Mouse (Mus musculus) forebrain, embryonic 14.5 days (tissue): ENCODE measurements at regions not wholly inside any gene's neighbourhood (a gene's known extent, or its start where the extent isn't known, plus 50 kb on each side); places are given as distances from the start of the nearest gene placed in this dataset.

Experiments used
- ATAC-seq: fragments of 200-750 bp; cut with Nextera tagmentation; 2 replicates; pipeline ENCODE4 v1.8.0; 2017; ENCODE audit warnings: mild to moderate bottlenecking, moderate library complexity
- DNase-seq: peaks from one replicate; pipeline ENCODE4 v3.0.0-alpha.2; 2015; ENCODE audit warnings: low spot score
- H3K27ac ChIP-seq: fragments of 300-500 bp; sonication (generic); 2 replicates; pipeline ENCODE4 v1.5.1; 2014; ENCODE audit warnings: low read depth, mild to moderate bottlenecking, control low read depth, low read length, moderate library complexity
- H3K27me3 ChIP-seq: fragments of 300-500 bp; sonication (generic); replicated peaks from 2 replicates; pipeline ENCODE4 v1.6.1; 2014; ENCODE audit warnings: low read length, control low read depth, mixed read lengths; ENCODE audit not compliant: control insufficient read depth, insufficient read depth
- H3K36me3 ChIP-seq: fragments of 300-500 bp; sonication (generic); 2 replicates; pipeline ENCODE4 v1.6.1; 2014; ENCODE audit warnings: low read length, control low read depth; ENCODE audit not compliant: control insufficient read depth, insufficient read depth
- H3K4me1 ChIP-seq: fragments of 300-500 bp; sonication (generic); 2 replicates; pipeline ENCODE4 v1.6.1; 2014; ENCODE audit warnings: antibody characterized with exemption, low read length, control low read depth; ENCODE audit not compliant: control insufficient read depth, insufficient read depth
- H3K4me2 ChIP-seq: fragments of 300-500 bp; sonication (generic); 2 replicates; pipeline ENCODE4 v1.6.1; 2014; ENCODE audit warnings: mild to moderate bottlenecking, control low read depth, low read length
- H3K4me3 ChIP-seq: fragments of 300-500 bp; sonication (generic); 2 replicates; pipeline ENCODE4 v1.5.1; 2014; ENCODE audit warnings: low read depth, low read length, control low read depth
- H3K9ac ChIP-seq: fragments of 300-500 bp; sonication (generic); 2 replicates; pipeline ENCODE4 v1.6.1; 2014; ENCODE audit warnings: mild to moderate bottlenecking, low read length, control low read depth, moderate library complexity
- H3K9me3 ChIP-seq: fragments of 300-500 bp; sonication (generic); replicated peaks from 2 replicates; pipeline ENCODE4 v1.6.1; 2016; ENCODE audit warnings: low read length, control low read depth, mixed read lengths; ENCODE audit not compliant: control insufficient read depth
- WGBS: fragments of 180-500 bp; shearing (Covaris S2); extraction: QIAGEN DNeasy Blood & Tissue Kit; methylation state at CpG from one replicate; pipeline ENCODE4 v1.1.7; 2014; 5-methylcytosine and 5-hydroxymethylcytosine counted together

DNA sequence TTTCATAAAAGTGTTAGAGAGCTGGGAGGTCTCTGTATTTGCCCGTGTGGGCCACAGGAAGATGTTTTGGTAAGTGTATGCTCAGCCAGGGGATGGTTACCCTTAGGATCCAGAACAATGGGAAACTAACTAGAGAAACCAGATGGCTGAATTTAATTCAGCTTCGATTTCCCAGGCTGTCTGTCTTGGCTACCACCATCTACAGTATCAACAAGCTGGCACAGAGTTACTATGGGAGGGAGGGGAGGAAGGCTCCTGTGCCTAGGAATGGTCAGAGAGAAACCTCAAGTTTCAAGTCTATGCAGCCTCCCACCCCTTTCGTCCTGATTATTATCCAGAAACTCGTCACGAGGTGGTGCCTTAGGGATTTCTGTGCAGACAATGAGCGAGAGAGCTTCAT, 55.6 kb upstream of the Abcd3 start:
- DNase-seq (peak; percentile 46), ATAC-seq (peak; percentile 67; the same call in 1 of the 2 replicates)
- no peaks in the 10 kb centered on the region for H3K27me3 ChIP-seq
- H3K4me2 ChIP-seq = no peak overlapping the region
- no peaks in the 10 kb centered on the region for H3K36me3 ChIP-seq
- H3K9me3 ChIP-seq = no peaks in the 10 kb centered on the region
- WGBS = 68% methylated on average over 6 of the region's 6 CpGs
- H3K27ac ChIP-seq = no peak overlapping the region
- no peak overlapping the region for H3K4me3 ChIP-seq
- no peak overlapping the region for H3K9ac ChIP-seq
- H3K4me1 ChIP-seq = 0 out of 2 replicates have a peak, but pooled peaks cover 3% of the 10 kb centered on the region

GRCm38 (mm10) chr3:121869694-121870093, 54.6 kb upstream of the Abcd3 start:
- Histone ChIP-seq H3K27ac (no peak overlapping the region), H3K36me3 (no peaks in the 10 kb centered on the region), H3K9me3 (no peaks in the 10 kb centered on the region), H3K4me1 (0 out of 2 replicates have a peak, but pooled peaks cover 3% of the 10 kb centered on the region), H3K4me2 (no peak overlapping the region), H3K27me3 (no peaks in the 10 kb centered on the region), H3K4me3 (no peak overlapping the region), H3K9ac (no peak overlapping the region)
- ATAC-seq (peak; percentile 63; the same call in 1 of the 2 replicates), DNase-seq (peak; percentile 76)
- 54% methylated on average over 4 of the region's 4 CpGs for WGBS

GRCm38 (mm10) chr3:121867301-121867700, 52.2 kb upstream of the Abcd3 start:
- Histone ChIP-seq H3K4me1 (0 out of 2 replicates have a peak, but pooled peaks cover 3% of the 10 kb centered on the region), H3K4me2 (no peak overlapping the region), H3K27me3 (no peaks in the 10 kb centered on the region), H3K4me3 (no peak overlapping the region), H3K27ac (no peak overlapping the region), H3K9me3 (no peaks in the 10 kb centered on the region), H3K36me3 (no peaks in the 10 kb centered on the region), H3K9ac (no peak overlapping the region)
- ATAC-seq = no peak
- no peak for DNase-seq
- WGBS = 44% methylated on average over 5 of the region's 5 CpGs

DNA sequence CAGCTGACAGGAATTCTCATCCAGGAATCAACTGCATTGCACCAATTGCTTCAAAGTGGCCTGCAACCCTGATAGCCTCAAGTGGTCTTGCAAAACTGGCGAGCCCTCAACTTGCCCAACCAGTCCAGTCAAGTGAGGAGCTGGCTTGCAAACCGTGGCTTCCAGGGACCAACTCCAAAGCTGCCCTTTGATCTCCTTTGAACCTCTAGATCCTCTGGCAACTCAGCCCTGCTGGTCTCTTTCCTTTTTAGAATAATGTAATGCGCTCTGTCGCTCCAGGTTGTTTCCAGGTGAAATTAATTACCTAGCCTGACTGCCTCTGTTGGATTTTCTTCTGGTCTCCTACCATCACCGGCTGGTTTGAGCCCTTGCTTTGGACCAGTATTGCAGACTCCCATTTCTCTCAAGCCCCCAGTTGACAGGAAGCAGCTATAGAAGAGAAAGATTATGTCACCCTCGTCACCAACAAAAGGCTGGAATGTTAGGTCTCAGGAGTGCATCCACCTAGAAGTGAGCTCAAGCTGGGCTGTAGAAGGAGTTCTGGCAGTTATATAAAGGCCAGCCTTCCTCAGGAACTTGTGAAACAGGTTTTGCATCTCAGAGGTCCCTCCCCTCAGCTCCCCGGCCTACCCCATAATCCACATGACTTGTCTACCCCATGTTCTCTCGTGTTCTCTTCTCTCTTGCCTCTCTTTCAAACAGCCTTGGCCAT, 49.8 kb upstream of the Abcd3 start:
- no peak overlapping the region for H3K9ac ChIP-seq
- no peak for ATAC-seq
- no peaks in the 10 kb centered on the region for H3K27me3 ChIP-seq
- DNase-seq = no peak
- no peak overlapping the region for H3K4me2 ChIP-seq
- no peaks in the 10 kb centered on the region for H3K9me3 ChIP-seq
- H3K27ac ChIP-seq = no peak overlapping the region
- H3K36me3 ChIP-seq = no peaks in the 10 kb centered on the region
- H3K4me3 ChIP-seq = no peak overlapping the region
- 53% methylated on average over 8 of the region's 8 CpGs for WGBS
- no peaks in the 10 kb centered on the region for H3K4me1 ChIP-seq
